Mouse (Mus musculus) neural tube, embryonic 12.5 days (tissue): Measurements from ENCODE around the gene Styxl1. TPM values are rescaled to one million over a fixed set of nuclear protein-coding genes. Genes with fewer than 3 reads are reported as not detected.
A peak's percentile ranks its signal among the peaks of the same experiment; 100 is the strongest.

ENCODE experiments used
- ATAC-seq: fragments of 200-750 bp; cut with Nextera tagmentation; 2 replicates; pipeline ENCODE4 v1.8.0; 2017; ENCODE audit warnings: low read depth, mild to moderate bottlenecking, moderate TSS enrichment, moderate library complexity; ENCODE audit not compliant: low FRiP score
- H3K27ac ChIP-seq: fragments of 300-500 bp; sonication (generic); 2 replicates; pipeline ENCODE4 v1.5.1; 2016
- H3K27me3 ChIP-seq: fragments of 300-500 bp; sonication (generic); replicated peaks from 2 replicates; pipeline ENCODE4 v1.6.1; 2016; ENCODE audit warnings: mild to moderate bottlenecking
- H3K36me3 ChIP-seq: fragments of 300-500 bp; sonication (generic); 2 replicates; pipeline ENCODE4 v1.6.1; 2016; ENCODE audit warnings: mild to moderate bottlenecking
- H3K4me1 ChIP-seq: fragments of 300-500 bp; sonication (generic); 2 replicates; pipeline ENCODE4 v1.6.1; 2016
- H3K4me2 ChIP-seq: fragments of 300-500 bp; sonication (generic); replicated peaks from 2 replicates; pipeline ENCODE4 v1.6.1; 2016; ENCODE audit warnings: mild to moderate bottlenecking
- H3K4me3 ChIP-seq: fragments of 300-500 bp; sonication (generic); 2 replicates; pipeline ENCODE4 v1.5.1; 2016
- H3K9ac ChIP-seq: fragments of 300-500 bp; sonication (generic); 2 replicates; pipeline ENCODE4 v1.6.1; 2016; ENCODE audit warnings: mild to moderate bottlenecking
- H3K9me3 ChIP-seq: fragments of 300-500 bp; sonication (generic); 2 replicates; pipeline ENCODE4 v1.6.1; 2016; ENCODE audit warnings: mild to moderate bottlenecking
- WGBS: fragments of 180-500 bp; shearing (Covaris S2); methylation state at CpG from one replicate; pipeline ENCODE4 v1.1.7; 2016; 5-methylcytosine and 5-hydroxymethylcytosine counted together
- polyA plus RNA-seq: library from polyadenylated mRNA; unstranded; fragments of >200 nt; fragmentation: Nextera tagmentation; extraction: Ambion mirVana; gene quantifications from 2 replicates; pipeline ENCODE4 v1.2.1, GENCODE M21; 2016

Gene Styxl1
- polyA plus RNA-seq, 1 experiment from 2014 or later, result 0.30 TPM

DNA sequence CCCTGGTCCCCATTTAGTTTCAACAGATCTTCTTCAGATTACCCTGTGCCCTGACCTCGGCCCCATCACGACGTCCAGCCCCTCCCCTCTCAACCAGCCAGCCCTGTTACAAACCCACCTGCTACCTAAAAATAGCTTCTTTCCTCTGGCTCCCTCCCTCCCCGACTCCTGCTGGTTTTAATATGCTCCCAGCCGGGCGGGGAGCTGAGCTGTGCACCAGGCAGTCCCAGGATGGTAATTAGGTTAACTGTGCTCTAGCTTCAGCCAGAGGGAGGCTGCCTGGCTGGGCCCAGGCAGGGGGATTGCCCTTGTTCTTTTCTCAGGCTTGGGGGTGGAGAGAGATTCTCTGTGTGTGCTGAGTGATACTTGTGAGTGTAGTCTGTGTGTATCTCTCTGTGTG lies 22.7 kb upstream of the Styxl1 start:
- ATAC-seq, result peak; percentile 73

DNA sequence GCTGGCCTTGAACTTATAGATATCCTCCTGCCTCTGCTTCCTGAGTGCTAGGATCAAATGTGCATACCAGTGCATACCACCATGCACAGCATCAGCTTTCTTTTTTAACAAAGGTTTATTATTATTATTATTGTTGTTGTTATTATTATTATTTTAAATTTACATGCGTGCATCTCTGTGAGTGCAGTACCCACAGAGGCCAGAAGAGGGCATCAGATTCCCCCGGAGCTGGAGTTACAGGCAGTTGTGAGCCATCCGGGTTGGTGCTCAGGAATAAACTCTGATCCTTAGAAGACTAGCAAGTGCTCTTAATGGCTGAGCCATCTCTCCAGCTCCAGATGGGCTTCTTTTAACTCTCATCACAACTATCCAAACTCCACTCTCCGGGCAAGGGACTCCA lies 21.6 kb upstream of the Styxl1 start:
- Histone ChIP-seq H3K4me2 (no peak overlapping the region), H3K4me1 (peaks cover 28% of the 10 kb centered on the region), H3K27me3 (0 out of 2 replicates have a peak, but pooled peaks cover 3% of the 10 kb centered on the region), H3K4me3 (no peak overlapping the region), H3K9me3 (no peaks in the 10 kb centered on the region), H3K9ac (no peak overlapping the region), H3K36me3 (no peaks in the 10 kb centered on the region), H3K27ac (no peak overlapping the region)
- 37% methylated on average over 4 of the region's 4 CpGs for WGBS
- ATAC-seq, result no peak

More for the DNA sequence above, 22.7 kb upstream of the Styxl1 start:
- under 1% methylated on average over 6 of the region's 6 CpGs for WGBS
- 0 out of 2 replicates have a peak, but pooled peaks cover 3% of the 10 kb centered on the region for H3K27me3 ChIP-seq
- H3K9me3 ChIP-seq, result no peaks in the 10 kb centered on the region
- no peaks in the 10 kb centered on the region for H3K36me3 ChIP-seq
- H3K4me3 ChIP-seq, result no peak overlapping the region
- peak overlapping the region; percentile 62 for H3K27ac ChIP-seq
- peaks cover 23% of the 10 kb centered on the region for H3K4me1 ChIP-seq
- no peak overlapping the region; the same call in 1 of the 2 replicates for H3K4me2 ChIP-seq
- H3K9ac ChIP-seq, result 0 out of 2 replicates have a peak overlapping the region, but pooled peaks have one; percentile 33

GRCm38 (mm10) chr5:135794859-135795181 lies 16.6 kb upstream of the Styxl1 start:
- peak overlapping the region; percentile 32; the same call in 1 of the 2 replicates for H3K27ac ChIP-seq
- no peak overlapping the region for H3K9ac ChIP-seq
- H3K36me3 ChIP-seq, result peaks cover 23% of the 10 kb centered on the region
- peak overlapping the region; percentile 42 for H3K4me2 ChIP-seq
- ATAC-seq, result peak; percentile 56
- 8% methylated on average over 5 of the region's 5 CpGs for WGBS
- H3K9me3 ChIP-seq, result no peaks in the 10 kb centered on the region
- H3K4me3 ChIP-seq, result no peak overlapping the region
- H3K4me1 ChIP-seq, result peaks cover 12% of the 10 kb centered on the region
- H3K27me3 ChIP-seq, result 0 out of 2 replicates have a peak, but pooled peaks cover 3% of the 10 kb centered on the region

DNA sequence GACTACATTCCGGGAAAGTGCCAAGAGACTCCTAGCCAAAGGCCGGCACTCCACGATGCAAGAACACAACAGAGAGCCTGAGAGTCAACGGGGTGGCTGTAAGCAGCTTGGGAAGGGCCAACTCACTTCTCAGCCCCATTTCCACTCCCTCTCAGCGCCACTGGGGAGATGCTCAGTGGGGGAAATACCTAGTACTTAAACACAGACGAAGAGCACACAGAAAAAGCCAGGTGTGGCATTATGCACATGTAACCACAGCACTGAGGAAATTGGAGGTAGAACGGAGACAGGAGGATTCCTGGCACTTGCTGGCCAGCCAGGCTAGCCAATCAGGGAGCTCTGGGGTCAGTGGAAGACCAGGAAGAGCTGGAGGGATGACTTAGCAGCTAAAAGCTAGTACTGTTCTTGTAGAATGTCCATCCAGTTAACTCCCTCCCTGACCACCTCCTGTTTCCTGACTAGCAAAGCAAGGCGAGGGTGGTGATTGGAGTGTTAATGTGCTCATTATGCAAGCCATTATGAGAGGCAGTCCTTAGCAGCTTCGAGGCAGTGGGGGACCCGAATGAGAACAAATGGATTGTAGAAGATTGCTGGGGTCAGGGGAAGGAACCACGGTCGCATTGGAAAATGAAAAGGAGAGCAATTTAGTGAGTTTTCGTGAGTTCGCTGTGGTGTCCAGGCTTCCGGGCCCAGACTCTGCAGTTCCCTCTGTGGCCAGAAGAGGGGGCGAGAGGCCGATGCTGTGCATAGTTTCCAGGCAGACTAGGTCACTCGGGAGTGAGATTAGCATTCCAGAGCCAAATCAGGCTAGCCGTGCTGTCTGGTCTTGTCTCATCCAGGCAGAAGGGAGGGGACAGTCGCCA lies 16.0 kb upstream of the Styxl1 start:
- H3K4me3 ChIP-seq, result no peak overlapping the region
- peaks cover 12% of the 10 kb centered on the region for H3K4me1 ChIP-seq
- H3K27ac ChIP-seq, result peak overlapping the region; percentile 32; the same call in 1 of the 2 replicates
- WGBS, result 9% methylated on average over 20 of the region's 20 CpGs
- peaks cover 29% of the 10 kb centered on the region for H3K36me3 ChIP-seq
- H3K27me3 ChIP-seq, result 0 out of 2 replicates have a peak, but pooled peaks cover 3% of the 10 kb centered on the region
- no peak overlapping the region for H3K9ac ChIP-seq
- ATAC-seq, result peak; percentile 91
- H3K9me3 ChIP-seq, result no peaks in the 10 kb centered on the region
- H3K4me2 ChIP-seq, result peak overlapping the region; percentile 42

DNA sequence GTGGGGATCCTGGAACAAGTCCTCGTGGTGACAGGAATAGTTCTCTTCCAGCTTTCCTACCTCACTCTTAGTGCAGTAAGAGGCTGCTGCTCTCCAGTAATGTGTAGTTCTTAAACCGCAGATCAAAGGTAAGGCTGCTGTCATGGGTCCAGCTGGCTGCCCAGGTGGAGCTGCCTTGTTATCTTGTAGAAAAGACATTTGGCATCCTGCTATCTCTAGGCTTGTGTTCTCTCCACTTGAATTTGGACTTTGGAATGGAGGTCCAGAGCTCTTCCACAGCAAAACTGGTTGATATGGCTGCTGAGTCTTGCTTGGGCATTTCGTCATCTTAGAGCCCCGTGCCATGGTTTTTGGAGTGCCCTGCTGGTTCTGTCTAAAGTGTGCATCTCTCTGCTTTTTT lies 4.7 kb upstream of the Styxl1 start:
- no peak overlapping the region for H3K27ac ChIP-seq
- no peaks in the 10 kb centered on the region for H3K27me3 ChIP-seq
- H3K4me3 ChIP-seq, result no peak overlapping the region
- no peaks in the 10 kb centered on the region for H3K9me3 ChIP-seq
- 94% methylated on average over 4 of the region's 4 CpGs for WGBS
- H3K9ac ChIP-seq, result no peak overlapping the region
- ATAC-seq, result no peak
- H3K4me2 ChIP-seq, result no peak overlapping the region
- peaks cover 65% of the 10 kb centered on the region for H3K36me3 ChIP-seq
- H3K4me1 ChIP-seq, result peaks cover 19% of the 10 kb centered on the region

GRCm38 (mm10) chr5:135780331-135780730 lies 2.1 kb upstream of the Styxl1 start:
- peak overlapping the region; percentile 84 for H3K4me2 ChIP-seq
- H3K4me1 ChIP-seq, result peaks cover 22% of the 10 kb centered on the region
- H3K4me3 ChIP-seq, result no peak overlapping the region
- 86% methylated on average over 8 of the region's 8 CpGs for WGBS
- peaks cover 39% of the 10 kb centered on the region for H3K36me3 ChIP-seq
- no peaks in the 10 kb centered on the region for H3K9me3 ChIP-seq
- ATAC-seq, result no peak
- 0 out of 2 replicates have a peak overlapping the region, but pooled peaks have one; percentile 30 for H3K9ac ChIP-seq
- H3K27ac ChIP-seq, result no peak overlapping the region
- no peaks in the 10 kb centered on the region for H3K27me3 ChIP-seq

GRCm38 (mm10) chr5:135778471-135779445 lies 573 bp upstream of the Styxl1 start, which contains the start of gene Mdh2:
Gene Mdh2, plus strand, starts transcription at chr5:135778480.
- Histone ChIP-seq H3K27me3 (no peaks in the 10 kb centered on the region), H3K27ac (peak within 1 kb of the TSS; percentile 75), H3K4me2 (peak within 1 kb of the TSS; percentile 84), H3K9ac (peak within 1 kb of the TSS; percentile 96), H3K36me3 (peaks cover 23% of the 10 kb centered on the region), H3K4me1 (peaks cover 22% of the 10 kb centered on the region), H3K9me3 (no peaks in the 10 kb centered on the region), H3K4me3 (peak within 1 kb of the TSS; percentile 80)
- ATAC-seq, result peak; percentile 99
- 1% methylated on average over 70 of the region's 70 CpGs for WGBS

DNA sequence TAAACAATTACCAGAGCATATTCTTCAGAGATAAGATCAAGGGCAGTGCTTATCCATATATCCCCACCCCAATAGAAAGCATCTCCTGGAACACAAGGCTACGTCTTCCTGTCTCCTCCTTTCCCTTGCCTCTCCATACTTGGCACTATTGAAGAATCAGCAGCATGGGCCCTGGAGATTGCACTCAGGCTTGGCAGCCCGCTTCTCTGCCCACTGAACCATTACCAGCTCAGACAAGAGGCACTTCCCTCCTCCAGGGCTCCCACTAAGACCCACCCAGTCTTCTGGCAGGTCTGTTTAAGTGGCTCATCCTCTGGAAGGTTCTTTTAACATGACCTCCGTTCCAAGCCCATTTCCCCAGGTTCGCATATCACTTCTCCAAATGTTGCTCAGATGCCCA lies 1.6 kb downstream of the Styxl1 start:
- peaks cover 2% of the 10 kb centered on the region; the same call in 1 of the 2 replicates for H3K36me3 ChIP-seq
- WGBS, result 92% methylated on average over 4 of the region's 4 CpGs
- no peaks in the 10 kb centered on the region for H3K27me3 ChIP-seq
- H3K9ac ChIP-seq, result no peak overlapping the region
- H3K4me2 ChIP-seq, result no peak overlapping the region
- ATAC-seq, result no peak
- H3K4me1 ChIP-seq, result peaks cover 22% of the 10 kb centered on the region
- H3K9me3 ChIP-seq, result no peaks in the 10 kb centered on the region
- no peak overlapping the region for H3K27ac ChIP-seq
- no peak overlapping the region for H3K4me3 ChIP-seq

GRCm38 (mm10) chr5:135772519-135772918 lies 5.7 kb downstream of the Styxl1 start:
- no peak for ATAC-seq
- WGBS, result 78% methylated on average over 3 of the region's 3 CpGs
- Histone ChIP-seq H3K4me3 (no peak overlapping the region), H3K4me2 (no peak overlapping the region), H3K36me3 (no peaks in the 10 kb centered on the region), H3K4me1 (0 out of 2 replicates have a peak, but pooled peaks cover 2% of the 10 kb centered on the region), H3K27ac (no peak overlapping the region), H3K9me3 (no peaks in the 10 kb centered on the region), H3K9ac (no peak overlapping the region), H3K27me3 (no peaks in the 10 kb centered on the region)

GRCm38 (mm10) chr5:135764971-135765370 lies 13.2 kb downstream of the Styxl1 start:
- 68% methylated on average over 3 of the region's 3 CpGs for WGBS
- ATAC-seq, result no peak
- Histone ChIP-seq H3K27ac (no peak overlapping the region), H3K27me3 (no peaks in the 10 kb centered on the region), H3K36me3 (no peaks in the 10 kb centered on the region), H3K4me1 (no peaks in the 10 kb centered on the region), H3K9ac (no peak overlapping the region), H3K4me2 (no peak overlapping the region), H3K9me3 (no peaks in the 10 kb centered on the region), H3K4me3 (no peak overlapping the region)

DNA sequence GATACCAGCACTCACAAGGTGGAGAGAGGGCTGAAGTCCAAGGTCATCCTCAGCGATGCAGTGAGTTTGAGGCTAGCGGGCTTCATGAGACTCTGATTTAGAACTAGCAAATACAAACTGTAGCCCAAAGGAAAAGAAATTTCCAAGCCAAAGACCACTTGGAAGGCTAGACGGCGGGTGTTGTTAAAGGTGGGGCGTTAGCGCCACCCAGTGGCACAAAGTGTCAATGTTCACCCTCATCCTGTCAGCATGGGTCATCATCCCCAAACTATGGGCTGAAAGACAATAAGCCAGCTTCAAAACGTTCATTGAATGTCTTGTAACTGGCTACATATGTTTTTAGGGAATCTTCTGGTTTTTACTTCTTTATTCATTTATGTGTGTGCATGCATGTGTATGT lies 14.7 kb downstream of the Styxl1 start:
- H3K4me3 ChIP-seq, result no peak overlapping the region
- ATAC-seq, result no peak
- H3K9me3 ChIP-seq, result no peaks in the 10 kb centered on the region
- H3K27me3 ChIP-seq, result no peaks in the 10 kb centered on the region
- WGBS, result 4% methylated on average over 7 of the region's 7 CpGs
- no peak overlapping the region for H3K4me2 ChIP-seq
- H3K4me1 ChIP-seq, result no peaks in the 10 kb centered on the region
- no peak overlapping the region for H3K9ac ChIP-seq
- no peaks in the 10 kb centered on the region for H3K36me3 ChIP-seq
- no peak overlapping the region for H3K27ac ChIP-seq

DNA sequence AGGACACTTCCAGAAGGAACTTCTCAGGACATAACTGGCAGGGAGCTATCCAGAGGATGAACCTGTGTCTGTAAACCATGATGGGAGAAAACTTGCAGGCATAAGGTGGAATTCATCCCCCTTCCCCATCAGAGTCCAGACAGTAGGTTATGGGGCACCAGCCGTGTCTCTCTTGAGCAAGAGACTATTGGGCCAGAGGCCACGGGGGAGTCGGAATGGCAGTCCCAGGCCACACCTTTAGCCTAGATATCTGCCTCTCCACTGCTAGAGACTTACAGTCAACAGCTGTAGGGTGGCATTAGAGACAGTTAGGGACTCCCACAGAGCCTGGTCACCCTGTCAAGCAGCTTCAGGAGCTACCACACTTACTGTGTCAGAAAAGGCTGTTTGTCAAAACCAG lies 16.3 kb downstream of the Styxl1 start:
- ATAC-seq, result no peak
- no peaks in the 10 kb centered on the region for H3K27me3 ChIP-seq
- H3K9me3 ChIP-seq, result no peaks in the 10 kb centered on the region
- H3K4me2 ChIP-seq, result no peak overlapping the region
- H3K36me3 ChIP-seq, result no peaks in the 10 kb centered on the region
- H3K27ac ChIP-seq, result no peak overlapping the region
- no peaks in the 10 kb centered on the region for H3K4me1 ChIP-seq
- H3K4me3 ChIP-seq, result no peak overlapping the region
- H3K9ac ChIP-seq, result no peak overlapping the region
- WGBS, result 72% methylated on average over 3 of the region's 3 CpGs
